Mouse (Mus musculus): ENCODE results near the gene Arhgap15.

The Arhgap15 gene

GRCm38 (mm10) chr2:44112990-44113798 is 364.6 kb downstream of the Arhgap15 start:
- DNase-seq (ENCODE audit: low spot score): no peak

GRCm38 (mm10) chr2:44114296-44114695 is 365.7 kb downstream of the Arhgap15 start:
- no peak for DNase-seq (ENCODE audit: low spot score)

- DNase-seq (ENCODE audit: low spot score): no peak
These were observed 372.5 kb downstream of the Arhgap15 start for GRCm38 (mm10) chr2:44121162-44121561.

DNA sequence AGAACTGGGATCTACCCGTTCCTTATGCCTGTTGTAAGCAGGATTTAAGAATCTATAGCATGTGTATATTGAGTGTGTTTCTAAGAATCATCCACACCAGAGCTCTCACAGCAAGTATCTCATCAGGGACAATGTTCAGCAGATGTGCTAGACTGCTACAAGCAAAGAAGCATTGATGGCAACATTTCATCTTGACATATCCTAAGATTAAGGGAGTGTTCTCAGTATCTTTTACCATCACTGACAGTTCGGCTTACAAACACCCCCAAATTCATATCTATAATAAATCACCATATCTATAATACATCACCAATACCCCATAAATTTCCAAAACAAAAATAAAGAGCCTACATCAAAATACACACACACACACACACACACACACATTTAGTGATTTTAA is 374.6 kb downstream of the Arhgap15 start:
- no peak for DNase-seq (ENCODE audit: low spot score)

- DNase-seq (ENCODE audit: low spot score): no peak
These were observed 375.5 kb downstream of the Arhgap15 start for GRCm38 (mm10) chr2:44124093-44124492.

- no peak for DNase-seq (ENCODE audit: low spot score)
These were observed 376.1 kb downstream of the Arhgap15 start for GRCm38 (mm10) chr2:44124683-44125082.

- DNase-seq (ENCODE audit: low spot score): no peak
These were observed 377.5 kb downstream of the Arhgap15 start for GRCm38 (mm10) chr2:44126044-44126695.

- DNase-seq (ENCODE audit: low spot score): no peak
These were observed 380.9 kb downstream of the Arhgap15 start for GRCm38 (mm10) chr2:44129533-44129932.

DNA sequence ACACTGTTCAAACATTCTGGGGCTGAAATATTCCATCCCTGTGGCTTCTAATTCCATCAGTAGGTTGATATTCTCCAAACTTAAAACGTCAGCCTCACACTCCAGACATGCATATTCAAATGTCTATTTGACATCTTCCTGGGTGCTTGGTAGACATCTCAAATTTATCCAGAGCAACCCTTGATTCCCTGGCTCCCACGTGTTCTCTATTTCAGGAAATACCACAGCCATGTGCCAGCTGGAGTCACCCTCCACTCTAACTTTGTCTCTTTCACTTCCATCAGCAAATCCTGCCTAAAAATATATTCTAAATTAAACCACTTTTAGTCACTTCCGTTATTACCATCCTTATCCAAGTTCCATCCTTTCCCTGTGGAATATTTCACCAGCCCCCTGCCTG is 382.6 kb downstream of the Arhgap15 start:
- no peak for DNase-seq (ENCODE audit: low spot score)

DNA sequence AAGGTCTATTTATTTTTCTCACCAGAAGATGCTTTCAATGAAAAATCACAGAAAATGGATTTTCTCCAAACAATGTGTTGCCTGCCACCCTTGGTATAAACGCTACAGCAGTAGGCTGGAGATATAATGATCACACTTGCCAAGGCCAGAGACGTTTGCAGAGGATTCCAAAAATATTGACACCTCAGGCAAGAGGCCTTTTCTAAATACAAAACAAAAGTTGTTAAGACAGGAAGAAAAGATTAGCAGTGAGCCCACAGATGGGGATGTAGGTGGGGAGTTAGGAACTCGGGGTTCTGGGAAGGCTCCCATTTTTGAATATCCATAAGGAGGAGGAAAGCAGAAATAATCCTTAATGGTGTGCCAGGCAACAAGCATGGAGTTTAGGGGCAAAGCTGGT is 386.2 kb downstream of the Arhgap15 start:
- DNase-seq (ENCODE audit: low spot score): no peak

DNA sequence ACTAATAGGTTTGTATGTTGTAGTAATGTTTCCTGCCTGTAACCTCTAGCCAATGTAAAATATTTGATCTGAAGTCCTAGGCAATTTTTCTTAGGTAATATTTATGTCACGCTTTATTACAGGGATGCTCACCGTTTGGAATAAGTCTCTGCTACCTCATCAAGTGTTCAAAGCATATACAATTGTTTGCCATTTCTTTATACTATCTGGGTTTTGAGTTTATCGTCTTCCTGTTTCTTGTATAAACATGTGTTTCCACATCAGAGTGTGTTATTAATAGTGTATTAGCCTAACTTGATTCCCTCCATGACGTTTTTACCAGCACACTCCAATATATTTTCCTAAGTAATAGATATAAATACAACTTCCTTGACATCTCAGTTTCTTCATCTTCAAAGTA is 391.8 kb downstream of the Arhgap15 start:
- no peak for DNase-seq (ENCODE audit: low spot score)

GRCm38 (mm10) chr2:44142152-44142551 is 393.5 kb downstream of the Arhgap15 start:
- DNase-seq (ENCODE audit: low spot score): no peak

DNA sequence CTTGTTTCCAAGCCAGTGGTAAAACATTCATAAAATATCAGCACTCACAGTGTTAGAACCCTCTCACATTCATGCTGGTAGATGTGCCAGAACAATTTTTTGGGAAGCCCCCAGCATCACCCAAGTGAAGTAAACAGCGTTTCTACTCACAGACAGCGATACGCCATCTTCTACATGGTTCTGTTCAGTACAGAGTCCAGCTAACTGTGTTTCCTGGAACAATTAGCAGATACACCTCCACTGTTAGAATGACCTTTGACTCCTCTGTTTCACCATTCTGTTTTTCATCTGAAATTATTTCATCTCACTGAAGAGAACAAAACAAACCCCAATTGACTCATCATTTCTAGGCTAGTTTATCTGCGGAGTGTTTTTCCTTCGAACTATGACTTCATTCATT is 394.0 kb downstream of the Arhgap15 start:
- DNase-seq (ENCODE audit: low spot score): no peak

DNA sequence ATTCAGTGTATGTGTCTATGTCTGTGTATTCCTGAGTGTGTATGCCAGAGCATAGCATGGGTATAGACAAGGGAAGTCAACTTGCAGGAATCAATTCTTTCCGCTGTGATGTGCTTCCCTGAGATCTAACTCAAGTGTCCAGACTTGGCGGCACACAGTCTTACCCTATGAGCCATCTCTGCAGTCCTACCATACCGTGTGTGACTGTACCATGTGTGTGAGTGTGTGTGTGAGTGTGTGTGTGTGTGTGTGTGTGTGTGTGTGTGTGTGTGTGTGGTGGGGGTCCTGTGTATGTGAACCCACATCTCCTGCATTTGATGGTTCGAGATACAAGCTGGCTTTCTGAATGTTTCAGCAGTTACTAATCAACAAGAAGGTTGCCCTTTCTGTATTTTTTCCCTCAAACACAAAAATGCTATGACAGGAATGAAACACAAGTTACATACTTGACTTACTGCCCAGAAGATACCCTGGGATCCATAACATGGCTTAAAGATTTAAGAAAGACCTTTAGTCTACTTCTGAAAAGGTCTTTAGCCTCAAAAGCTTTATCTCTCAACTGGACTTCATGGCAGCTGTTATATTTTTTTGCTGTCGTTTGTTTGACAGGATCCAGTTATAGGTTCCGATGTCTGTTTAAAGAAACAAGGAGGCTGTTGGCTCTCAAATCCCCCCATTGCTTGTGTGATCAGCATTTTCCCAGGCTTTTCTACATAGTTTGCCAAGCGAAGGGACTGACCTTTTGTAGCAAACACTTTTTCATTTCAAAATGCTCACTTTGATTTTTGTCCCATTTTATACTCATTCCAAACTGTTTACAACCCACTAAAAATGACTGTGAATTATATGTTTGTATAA is 397.7 kb downstream of the Arhgap15 start:
- no peak for DNase-seq (ENCODE audit: low spot score)

DNA sequence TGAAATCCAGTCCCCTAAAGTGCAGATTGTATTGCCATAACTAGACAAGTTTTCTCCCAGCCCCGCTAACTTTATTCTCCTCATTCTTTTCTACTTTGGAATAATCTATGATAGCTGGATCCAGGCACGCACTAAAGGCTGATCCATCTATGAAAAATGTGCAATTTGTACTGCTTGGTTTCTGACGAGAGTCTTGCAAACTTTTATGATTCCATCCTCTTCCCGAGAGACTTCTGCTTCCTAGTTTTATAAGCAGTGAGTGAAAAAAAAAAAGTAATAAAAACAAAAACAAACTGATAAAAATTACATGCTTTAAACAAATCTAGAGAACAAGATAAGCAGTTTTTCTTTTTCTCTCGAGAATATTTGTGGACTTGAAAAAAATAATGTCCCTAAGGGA is 398.9 kb downstream of the Arhgap15 start:
- DNase-seq (ENCODE audit: low spot score): no peak

DNA sequence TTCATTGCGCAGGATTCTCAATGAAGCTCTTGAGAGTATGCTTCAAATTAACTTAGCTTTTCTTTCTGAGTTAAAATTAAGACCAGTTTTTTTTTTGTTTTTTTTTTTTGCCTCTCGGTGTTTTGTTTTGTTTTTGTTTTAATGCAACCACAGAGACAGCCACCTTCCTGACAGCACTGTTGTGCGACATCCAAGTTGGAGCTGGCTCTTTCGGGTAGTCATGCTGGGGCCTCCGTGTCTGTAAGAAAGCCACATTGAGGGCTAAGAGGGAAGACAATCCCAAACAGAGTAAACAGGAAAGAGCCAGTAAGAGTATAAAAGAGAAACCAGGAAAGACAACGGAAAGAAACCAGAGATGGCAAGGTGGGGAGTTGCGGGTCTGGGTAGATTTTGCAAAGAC is 399.3 kb downstream of the Arhgap15 start:
- no peak for DNase-seq (ENCODE audit: low spot score)

- no peak for DNase-seq (ENCODE audit: low spot score)
These were observed 400.0 kb downstream of the Arhgap15 start for GRCm38 (mm10) chr2:44148550-44149100.

- DNase-seq (ENCODE audit: low spot score): no peak
These were observed 403.7 kb downstream of the Arhgap15 start for GRCm38 (mm10) chr2:44152301-44152700.

GRCm38 (mm10) chr2:44160358-44160757 is 411.7 kb downstream of the Arhgap15 start:
- DNase-seq (ENCODE audit: low spot score): no peak

DNA sequence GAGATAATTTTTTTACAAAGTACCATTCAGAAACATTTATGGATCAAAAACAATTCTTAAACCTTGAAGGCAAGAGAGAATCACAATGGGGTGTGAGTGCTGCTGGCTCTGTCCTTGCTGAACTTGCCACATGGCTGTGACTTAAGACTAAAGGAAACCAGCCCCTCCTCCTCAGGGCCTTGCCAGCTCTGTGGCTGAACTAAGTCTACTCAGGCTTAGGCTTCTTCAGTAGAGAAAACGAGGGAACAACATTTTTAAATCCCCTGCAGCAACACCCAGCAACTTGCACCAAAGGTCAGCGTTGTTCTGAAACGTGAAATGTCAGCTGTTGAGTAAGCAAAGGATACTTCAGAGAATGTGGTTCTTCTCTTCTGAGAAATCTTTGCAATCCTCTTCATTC is 417.2 kb downstream of the Arhgap15 start:
- DNase-seq (ENCODE audit: low spot score): no peak

- DNase-seq (ENCODE audit: low spot score): no peak
These were observed 418.1 kb downstream of the Arhgap15 start for GRCm38 (mm10) chr2:44166716-44167115.

- no peak for DNase-seq (ENCODE audit: low spot score)
These were observed 435.9 kb downstream of the Arhgap15 start for GRCm38 (mm10) chr2:44184476-44184875.
